Mouse (Mus musculus) myocyte (in vitro differentiated cells): ENCODE results near the gene Inha.

Source experiments
- E2F4 ChIP-seq: IDR thresholded peaks from one replicate; pipeline ENCODE4 v1.6.1; 2011; ENCODE audit warnings: mild to moderate bottlenecking, control low read depth, moderate library complexity; ENCODE audit not compliant: insufficient read depth
- MYOD1 ChIP-seq, 3 experiments: IDR thresholded peaks; one replicate each; pipeline ENCODE4 v1.6.1; 2011; ENCODE audit warnings: control low read depth in 2 of 3, low read depth in 2 of 3, mild to moderate bottlenecking in 2 of 3, moderate library complexity in 1 of 3; ENCODE audit not compliant: insufficient read length in 2 of 3, control insufficient read depth in 1 of 3
- MYOG ChIP-seq, 3 experiments: IDR thresholded peaks; one replicate each; pipeline ENCODE4 v1.6.1; 2011; ENCODE audit warnings: control low read depth in 2 of 3, low read depth in 2 of 3, mild to moderate bottlenecking in 2 of 3; ENCODE audit not compliant: insufficient read length in 2 of 3, control insufficient read depth in 1 of 3, insufficient read depth in 1 of 3
- POLR2A ChIP-seq: IDR thresholded peaks from one replicate; pipeline ENCODE4 v1.6.1; 2011; ENCODE audit warnings: low read depth, mild to moderate bottlenecking, control low read depth, moderate library complexity; ENCODE audit not compliant: insufficient read length
- POLR2AphosphoS2 ChIP-seq: IDR thresholded peaks from one replicate; pipeline ENCODE4 v1.6.1; 2011; ENCODE audit warnings: low read depth, control low read depth; ENCODE audit not compliant: insufficient read length
- SRF ChIP-seq: IDR thresholded peaks from one replicate; pipeline ENCODE4 v1.6.1; 2011; ENCODE audit warnings: low read depth; ENCODE audit not compliant: control insufficient read depth, insufficient read length

DNA sequence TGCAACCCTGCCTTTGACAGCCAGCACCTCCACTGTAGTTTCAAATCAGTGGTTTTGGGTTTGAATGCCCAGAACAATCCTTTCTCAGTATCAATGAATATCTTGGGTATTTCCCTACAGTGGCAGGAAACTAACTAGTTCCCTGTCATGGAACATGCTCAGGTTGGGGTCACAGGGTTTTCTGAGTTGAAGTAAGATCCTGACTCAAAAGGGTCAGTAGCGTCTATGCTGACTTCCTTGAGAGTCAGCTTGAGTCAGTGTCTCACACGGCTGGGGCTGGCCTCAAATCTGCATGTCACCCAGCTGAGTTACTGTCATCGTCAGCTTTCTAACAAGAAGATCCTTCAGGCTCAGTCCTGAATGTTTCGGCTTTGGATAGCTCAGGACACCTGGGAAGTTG lies 8.0 kb upstream of the Inha start:
- TF ChIP-seq E2F4 (no peak), POLR2A (no peak), SRF (no peak), MYOG (IDR thresholded peaks at IDR 0.05; ENCODE audit: control insufficient read depth in 1 of 3, insufficient read depth in 1 of 3, insufficient read length in 2 of 3, low read depth in 2 of 3) (no peak), POLR2AphosphoS2 (no peak), MYOD1 (IDR thresholded peaks at IDR 0.05; ENCODE audit: control insufficient read depth in 1 of 3, insufficient read length in 2 of 3, low read depth in 2 of 3) (no peak)
